Mouse (Mus musculus) layer of hippocampus, adult 8-10 months (tissue): ENCODE results near the gene Tmem86a. TPM values are rescaled to one million over a fixed set of nuclear protein-coding genes. Genes with fewer than 3 reads are reported as not detected.

Experiments used
- DNase-seq, 2 experiments: peaks; one replicate each; pipeline ENCODE4 v3.0.0; 2022; ENCODE audit warnings: low spot score in 2 of 2
- total RNA-seq, 4 experiments: library from RNA; stranded (reverse); gene quantifications; 2 replicates each; pipeline ENCODE4 v1.2.4; 2022

Tmem86a gene
- total RNA-seq, 4 experiments from 2014 or later: 10.3 to 21.0 (median 15.3) TPM

DNA sequence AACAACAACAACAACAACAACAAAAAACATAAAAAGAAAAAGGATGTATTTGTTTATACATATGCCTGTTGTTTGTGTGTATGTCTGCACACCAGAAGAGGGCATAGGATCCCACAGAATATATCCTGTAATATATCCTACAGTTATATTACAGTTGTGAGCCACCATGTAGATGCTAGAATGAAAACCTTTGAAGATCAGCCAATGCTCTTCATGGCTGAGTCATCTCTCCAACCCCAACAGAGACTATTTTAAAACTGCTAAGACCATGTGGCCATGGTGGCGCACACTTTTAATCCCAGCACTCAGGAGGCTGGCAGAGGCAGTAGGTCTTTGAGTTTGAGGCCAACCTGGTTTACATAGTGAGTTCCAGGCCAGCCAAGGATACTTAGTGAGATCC lies 22.9 kb upstream of the Tmem86a start:
- no peak for DNase-seq

DNA sequence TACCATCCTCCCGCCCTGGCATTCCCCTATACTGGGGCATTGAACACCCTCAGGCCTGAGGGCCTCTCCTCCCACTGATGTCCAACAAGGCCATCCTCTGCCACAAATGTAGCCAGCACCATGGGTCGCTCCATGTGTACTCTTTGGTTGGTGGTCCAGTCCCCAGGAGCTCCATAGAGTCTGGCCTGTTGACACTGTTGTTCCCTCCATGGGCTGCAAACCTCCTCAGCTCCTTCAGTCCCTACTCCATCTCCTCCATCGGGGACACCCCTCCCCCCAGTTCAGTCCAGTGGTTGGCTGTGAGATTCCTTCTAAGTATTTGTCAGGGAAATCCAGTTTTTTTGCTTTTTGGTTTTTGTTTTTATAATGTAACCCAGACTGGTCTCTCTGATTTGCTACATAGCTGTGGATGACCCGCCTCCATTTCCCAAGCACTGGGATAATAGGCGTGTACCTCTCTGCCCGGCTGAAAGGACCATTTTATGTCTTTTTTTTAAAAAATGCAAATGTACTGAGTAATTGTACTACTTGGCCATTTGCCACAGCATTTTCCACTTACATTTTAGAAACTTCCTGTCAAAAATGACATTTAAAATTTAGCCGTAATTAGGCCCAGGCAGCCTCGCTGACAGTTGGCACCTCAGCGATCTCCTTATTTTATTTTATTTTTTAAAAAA lies 19.7 kb upstream of the Tmem86a start:
- no peak for DNase-seq

DNA sequence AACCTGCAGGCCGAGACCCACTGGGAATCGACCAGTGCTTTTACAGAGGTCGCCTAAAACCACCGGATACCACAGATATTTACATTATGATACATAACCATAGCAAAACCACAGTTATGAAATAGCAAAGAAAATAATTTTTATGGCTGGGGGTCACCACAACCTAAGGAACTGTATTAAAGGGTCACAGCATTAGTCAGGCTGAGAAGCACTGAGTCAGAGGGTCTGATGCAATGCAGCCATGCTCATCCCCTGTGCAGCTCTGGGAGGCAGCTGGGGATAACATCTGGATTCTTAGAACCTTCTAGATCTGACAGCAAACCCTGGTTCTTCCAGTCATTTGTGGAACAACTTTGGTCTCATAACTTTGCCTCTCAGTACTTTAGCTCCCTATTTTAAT lies 19.0 kb upstream of the Tmem86a start:
- no peak for DNase-seq

DNA sequence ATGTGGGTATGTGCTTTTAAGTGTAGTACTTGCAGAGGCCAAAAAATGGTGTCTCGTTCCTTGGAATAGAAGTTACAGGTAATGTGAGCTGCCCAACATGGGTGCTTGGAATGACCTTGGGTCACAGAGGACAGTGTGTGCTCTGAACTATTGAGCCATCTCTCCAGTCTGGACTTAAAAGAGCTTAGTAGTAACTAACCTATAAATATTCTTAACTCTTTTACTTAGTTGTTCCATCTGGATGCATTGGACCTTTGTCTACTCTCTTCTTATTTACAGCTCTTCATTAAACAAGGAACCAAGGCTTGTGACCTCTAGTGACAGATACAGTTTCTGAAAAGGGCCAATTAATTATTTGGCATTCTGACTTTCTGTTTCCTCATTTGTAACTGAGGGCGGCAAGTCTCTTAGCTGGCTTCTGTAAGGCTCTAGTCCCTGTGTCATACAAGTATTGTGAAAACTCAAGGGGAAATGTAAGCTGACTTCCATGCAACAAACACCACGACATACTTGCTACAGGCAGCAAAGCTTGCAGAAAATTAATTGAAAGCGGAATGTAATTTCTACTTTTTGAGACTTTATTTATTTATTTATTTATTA lies 15.5 kb upstream of the Tmem86a start:
- no peak for DNase-seq

DNA sequence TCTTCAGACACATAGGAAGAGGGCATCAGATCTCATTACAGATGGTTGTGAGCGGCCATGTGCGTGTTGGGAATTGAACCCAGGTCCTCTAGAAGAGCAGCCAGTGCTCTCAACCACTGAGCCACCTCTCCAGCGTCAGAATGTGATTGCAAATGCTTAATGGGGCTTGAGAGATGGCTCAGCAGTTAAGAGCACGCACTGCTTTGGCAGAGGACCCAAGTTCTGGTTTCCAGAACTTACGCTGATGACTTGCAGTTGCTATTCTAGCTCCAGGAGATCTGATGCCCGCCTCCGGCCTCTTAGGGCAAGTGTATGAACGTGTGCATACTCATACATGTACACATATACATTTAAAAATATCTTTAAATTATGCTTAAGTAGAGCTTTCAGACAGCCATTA lies 15.0 kb upstream of the Tmem86a start:
- no peak for DNase-seq

DNA sequence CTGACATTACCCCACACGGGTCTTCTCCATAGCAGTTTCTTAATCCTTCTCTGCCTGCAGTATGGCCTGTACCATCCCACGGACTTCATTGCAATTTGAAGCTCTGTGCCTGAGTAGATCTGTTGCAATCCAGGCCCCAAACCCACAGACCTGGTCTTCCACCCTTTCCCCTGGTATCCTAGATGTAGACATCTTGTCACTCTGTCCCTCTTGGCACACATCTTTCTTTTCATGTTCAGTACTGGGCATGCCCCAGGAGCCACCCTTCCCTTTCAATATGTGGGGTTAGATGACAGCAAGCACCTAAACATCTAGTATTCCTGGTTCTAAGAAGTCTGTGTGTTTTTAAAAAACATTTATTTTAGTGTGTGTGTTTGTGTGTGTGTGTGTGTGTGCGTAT lies 8.7 kb upstream of the Tmem86a start:
- no peak for DNase-seq

DNA sequence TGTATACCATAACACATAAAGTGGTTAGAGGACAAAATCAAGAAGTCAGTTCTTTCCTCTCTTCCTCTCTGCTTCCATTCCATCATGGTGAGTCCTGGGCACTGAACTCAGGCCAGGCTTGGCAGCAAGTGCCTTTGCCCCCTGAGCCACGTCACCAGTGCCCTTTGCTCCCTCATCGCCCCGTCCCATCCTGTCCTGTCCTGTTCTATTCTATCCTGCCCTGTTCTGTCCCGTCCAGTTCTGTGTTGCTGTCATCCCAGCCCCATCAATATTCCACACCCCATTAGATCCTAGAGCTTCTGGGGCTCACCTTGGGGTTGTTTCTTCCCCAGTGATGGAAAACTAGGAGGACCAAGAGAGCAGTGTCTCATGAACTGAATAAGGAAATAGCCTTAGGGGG lies 8.3 kb upstream of the Tmem86a start:
- no peak for DNase-seq

DNA sequence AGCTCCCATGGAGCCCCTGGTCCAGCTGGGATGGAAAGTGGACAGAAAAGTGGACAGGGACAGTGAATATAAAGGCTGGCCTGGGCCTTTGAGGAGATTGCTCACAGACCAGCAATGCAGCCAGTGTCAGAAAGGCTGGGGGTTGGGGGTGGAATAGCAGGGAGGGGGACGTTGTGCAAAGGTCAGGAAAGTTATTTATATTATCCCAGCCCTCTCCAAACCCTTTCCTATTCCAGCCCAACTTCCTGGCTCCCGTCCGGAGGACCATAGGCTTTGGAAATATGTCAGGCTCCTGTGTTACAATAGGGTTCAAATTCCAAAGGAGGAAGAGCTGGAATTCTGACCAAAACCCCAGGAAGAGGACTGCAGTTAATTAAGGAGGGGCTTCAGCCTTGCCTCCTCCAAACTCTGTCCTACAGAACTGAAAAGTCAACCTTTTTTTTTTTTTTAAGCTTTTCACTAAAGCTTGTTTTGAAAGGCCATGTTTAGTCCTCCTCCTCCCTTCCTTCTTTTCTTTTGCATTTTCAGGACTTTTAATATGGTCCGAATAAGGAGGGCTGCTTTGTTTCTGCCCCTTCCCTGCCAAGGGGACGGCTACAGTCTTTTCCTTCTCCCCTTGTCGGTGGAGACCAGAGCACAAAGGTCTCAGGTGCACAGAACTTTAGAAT lies 7.4 kb upstream of the Tmem86a start:
- no peak for DNase-seq

DNA sequence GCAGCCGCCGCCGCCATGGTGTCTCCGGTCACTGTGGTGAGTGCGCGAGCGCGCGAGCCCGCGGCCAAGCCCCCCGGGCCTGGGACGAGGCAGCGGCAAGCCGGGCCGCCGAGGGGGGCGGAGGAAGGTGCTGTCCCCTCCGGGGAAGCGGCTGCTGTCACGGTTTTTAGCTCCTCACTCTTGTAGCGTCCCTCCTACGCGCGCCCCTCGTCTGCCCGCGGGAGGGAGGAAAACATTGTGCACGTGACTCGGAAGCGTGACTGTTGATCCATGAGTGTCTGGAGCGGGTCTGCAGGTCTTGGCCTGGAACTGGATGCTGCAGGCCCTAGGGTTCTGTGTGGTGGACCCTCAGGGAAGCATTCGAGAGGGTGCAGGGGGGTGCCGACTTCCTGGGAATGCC lies 365 bp downstream of the Tmem86a start:
- DNase-seq: peak; percentile 67 to 70

DNA sequence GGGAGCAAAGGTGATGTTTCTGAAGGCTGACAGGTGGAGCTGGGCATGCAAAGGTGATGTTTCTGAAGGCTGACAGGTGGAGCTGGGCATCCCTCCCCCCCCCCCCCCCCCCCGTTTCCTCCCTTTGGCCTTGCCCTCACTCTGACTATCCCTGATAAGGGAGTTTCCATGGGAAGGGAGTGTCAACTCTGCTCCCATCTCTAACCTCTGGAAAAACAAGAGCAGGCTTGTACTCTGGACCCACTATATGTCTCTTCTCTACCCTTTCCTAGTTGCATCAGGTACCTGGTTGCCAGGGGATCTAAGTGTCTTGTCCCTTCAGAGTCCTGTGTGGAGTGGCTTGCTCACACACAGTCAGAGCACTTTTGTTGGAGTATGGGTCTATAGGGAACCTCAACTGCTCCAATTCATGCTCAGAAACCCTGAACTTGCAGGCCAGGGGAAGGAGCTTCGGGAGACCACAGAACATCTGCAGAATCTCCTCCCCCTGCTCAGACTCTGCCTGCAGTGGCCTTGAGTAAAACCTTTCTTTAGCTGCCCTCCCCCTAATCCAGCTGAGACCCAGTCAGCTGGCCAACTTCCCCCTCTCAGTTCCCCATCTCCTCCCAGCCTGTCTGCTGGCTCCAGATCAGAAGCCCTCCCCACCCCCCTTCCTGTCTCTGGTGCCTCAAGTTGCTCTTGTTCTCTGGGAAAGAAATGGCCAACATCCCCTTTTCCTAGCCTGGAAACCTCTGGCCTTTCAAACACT lies 1.2 kb downstream of the Tmem86a start:
- no peak for DNase-seq

DNA sequence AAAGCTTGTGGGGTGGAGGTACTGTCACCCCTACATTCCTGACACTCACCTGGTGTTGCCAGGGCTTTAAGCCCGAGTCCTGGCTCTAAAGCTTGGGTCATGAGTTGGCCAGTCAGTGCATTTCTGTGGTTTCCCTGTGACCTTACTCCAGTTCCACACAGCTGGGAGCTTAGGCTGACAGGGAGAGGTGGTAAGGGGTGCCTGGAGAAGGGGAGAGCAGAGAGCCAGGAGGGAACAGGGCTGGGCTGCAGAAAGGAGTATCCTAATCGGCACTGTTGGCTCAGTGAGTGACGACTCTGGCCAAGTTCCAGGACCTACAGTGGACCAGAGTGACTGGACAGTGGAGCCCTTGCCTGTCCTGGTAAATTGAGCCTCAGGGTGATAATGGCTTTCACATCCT lies 1.9 kb downstream of the Tmem86a start:
- DNase-seq: no peak

DNA sequence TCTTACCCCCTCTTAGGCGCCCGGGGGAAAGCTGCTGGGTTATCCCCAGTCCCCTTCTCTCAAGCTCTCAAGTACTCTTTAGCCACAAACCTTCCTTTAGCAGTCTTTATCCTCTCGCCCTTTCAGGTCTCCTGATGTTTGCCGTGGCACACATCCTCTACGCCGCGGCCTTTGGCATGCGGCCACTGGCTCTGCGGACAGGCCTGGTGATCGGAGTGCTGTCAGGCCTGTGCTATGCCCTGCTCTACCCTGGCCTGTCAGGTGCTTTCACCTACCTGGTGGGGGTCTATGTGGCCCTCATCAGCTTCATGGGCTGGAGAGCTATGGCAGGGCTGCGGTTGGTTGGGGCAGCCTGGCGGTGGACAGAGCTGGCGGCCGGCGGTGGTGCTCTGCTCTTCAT lies 2.9 kb downstream of the Tmem86a start:
- no peak for DNase-seq

DNA sequence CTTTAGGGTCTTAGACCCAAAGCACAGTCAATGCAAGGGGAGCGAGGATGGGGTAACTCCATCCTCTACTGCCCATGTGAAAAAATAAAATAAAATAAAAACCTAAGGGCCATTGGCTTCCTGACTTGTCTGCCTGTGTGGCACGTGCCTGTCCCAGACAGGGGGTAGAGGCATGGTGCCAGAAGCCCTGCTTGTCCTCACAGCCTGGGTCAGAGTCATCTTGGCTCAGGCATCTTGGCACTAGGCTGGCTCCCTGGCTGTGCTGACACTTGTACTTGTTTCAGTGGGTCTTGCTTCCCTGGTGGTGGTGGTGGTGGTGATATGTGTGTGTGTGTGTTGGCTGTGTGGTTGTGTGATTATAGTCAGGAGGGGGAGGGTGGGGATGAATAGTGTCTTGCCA lies 4.3 kb downstream of the Tmem86a start:
- DNase-seq: no peak

DNA sequence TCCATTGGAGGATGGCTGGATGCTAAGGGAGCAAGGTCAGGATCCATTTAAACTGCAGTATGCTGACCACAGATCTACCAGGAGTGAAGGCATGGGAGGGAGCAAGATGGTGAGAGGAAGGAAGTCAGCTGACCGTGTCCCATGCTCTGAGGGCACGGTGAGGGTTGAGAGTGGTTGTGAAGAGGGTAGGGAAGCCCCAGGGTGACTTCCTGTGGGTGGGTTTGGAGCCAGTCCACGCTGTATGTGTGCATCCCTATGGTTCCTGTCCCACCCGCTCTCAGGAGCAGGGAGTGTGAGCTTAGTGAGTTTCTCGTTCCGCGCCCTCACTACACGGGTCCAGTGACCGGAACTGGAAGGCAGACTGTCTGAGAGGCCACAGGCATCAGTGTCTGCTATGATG lies 5.3 kb downstream of the Tmem86a start:
- no peak for DNase-seq

DNA sequence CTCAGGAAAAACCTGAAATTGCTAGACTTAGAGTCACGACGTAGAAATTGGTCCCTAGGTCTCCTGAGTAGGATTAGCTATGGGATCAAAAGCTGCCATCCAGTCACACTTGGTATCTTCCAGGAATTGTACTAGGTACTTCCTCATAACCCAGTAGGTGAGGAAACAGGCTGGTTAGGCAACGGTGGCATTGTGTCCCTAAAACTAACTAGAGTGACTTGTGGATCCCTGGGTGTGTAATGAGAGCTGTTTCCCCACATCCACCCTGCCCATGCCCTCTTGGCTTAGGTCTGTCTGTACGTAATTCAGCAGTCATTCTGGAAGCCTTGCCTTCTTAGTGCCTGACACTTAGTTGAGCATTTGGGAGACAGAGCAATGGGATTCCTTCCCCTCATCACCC lies 5.9 kb downstream of the Tmem86a start:
- DNase-seq: no peak

DNA sequence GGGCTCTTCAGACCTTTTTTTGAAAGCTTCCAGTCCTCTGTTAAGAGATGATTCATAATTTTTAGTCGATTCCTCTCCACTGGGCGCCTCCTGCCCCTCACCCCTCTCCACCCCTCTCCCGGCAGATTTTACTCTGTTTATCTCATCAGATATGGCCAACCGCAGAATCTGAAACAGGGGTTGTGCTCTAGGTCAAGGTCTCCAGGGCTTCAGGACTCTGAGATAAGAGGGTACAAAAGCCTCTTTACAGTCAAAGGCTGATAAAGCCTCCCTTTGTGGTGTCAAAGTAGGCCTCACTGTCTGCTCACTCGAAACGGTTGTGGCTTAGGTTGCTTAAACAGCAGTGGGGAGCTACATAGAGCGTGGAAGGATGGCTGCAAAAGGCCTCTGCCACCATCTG lies 8.9 kb downstream of the Tmem86a start:
- DNase-seq: no peak

DNA sequence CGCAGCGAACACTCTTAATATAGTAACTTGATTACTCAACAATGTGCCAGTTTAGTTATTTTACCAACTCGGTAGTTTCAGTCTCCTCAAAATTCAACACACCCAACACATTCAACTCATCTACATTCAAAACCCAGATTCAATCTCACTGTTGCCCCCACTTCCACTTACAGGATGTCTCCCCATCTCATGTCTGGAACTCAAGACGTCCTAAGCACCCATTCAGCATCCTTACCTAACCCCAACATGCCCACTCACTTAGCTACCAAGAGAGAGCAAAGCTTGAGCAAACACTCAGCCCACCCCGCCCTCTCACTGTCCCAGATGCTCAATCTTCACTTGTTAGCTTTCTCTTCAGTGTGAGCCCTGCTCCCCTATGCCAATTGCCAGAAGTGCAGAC lies 11.2 kb downstream of the Tmem86a start:
- no peak for DNase-seq

DNA sequence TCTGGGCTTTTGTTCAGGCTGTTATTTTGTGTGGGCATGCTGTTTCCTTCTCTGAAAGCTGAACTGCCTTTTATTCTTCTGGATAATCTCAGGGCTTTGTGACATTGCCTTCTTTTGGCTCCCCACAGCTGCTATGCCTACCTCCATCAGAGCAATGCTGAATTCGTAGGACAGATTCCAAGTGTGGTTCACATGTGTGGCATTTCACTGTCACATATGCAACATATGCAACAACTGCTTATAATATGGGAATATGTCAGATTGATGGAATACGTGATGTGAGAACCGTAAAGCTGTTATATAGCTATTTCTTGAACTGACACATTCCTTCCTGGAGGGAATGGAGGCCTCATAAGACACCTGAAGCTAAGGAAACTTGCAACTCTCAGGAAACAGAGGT lies 16.5 kb downstream of the Tmem86a start:
- no peak for DNase-seq

DNA sequence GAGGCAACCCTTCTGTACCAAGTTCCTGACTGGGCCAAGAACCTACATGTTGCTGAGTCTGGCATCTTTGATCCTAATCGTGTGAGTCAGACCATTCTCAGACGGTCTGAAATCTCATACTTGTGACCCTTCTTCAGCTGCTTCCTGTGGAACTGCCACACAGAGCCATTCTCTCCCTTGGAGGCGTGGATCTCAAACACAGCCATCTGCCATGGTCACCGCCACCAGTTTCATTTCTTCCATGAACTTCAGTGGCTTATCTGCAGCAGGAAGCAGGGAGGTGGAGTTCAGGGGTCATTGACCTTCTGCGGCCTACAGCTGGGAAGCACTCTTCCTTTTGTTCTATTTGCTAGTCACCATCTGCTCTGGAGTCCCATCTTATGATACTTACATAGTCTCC lies 17.5 kb downstream of the Tmem86a start:
- no peak for DNase-seq

DNA sequence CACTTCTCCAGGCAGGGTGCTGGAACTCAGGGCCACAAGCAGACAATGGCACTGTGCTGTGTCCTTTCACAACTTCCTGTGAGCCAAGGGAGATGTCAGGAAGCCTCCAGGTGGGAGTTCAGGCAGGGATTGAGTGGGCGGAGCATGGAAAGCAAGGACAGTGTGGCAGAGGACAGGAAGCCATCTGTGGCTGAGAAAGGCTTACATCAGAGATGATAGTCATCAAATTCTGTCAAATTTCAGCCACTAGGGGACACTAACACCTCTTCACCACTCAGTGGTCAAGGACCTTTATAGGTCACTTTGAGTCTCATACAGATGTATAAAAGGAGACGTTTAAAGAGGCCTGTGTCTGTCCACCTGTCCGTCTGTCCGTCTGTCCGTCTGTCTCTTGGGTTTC lies 22.1 kb downstream of the Tmem86a start:
- no peak for DNase-seq

DNA sequence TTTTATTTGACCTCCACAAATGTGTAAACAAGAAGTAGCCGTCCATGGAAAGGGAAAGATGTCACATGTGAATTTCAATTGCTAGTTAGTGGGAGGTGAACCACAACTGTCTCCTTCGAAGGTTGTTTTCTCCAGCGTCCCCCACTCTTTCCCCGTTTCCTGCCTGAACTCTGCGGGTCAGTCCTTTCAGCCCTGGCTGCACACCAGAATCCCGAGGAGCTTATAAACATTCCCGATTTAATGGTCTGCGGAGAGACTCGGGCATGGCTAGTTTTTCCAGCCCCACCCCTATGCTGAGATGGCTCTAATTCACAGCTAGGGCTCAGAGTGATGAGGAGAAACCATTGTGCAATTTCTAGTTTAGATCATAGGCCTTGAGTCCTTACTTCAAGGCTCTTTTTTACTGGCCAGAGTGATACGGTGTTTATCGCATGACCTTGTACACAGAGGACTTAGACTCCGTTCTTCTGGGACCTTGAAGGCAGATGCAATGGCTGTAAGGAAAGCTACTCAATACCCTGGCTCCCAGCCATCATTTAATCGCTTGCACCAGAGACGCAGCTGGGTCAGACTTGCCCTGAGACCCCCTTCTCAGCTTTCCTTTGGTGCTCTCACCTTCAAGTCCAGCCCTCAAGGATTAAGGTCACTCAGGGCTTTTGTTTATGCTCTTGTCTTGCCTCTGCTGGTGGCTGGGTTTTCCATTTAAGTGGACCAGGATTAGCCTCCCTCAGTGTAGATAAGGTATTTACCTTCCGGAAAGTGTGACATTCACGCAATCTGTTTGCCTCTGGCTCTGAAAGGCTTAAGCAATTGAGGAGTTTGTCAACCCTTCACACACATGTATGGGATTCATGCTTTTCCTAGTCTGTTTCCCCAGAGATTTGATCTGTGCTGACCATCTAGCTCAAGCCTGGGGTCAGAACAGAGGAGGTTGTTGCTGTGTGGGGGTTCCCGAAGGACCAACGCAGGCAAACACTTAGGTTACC lies 23.4 kb downstream of the Tmem86a start:
- DNase-seq: no peak
